ENCODE assay signal across 14 mouse cellular contexts in the genomic region with DNA sequence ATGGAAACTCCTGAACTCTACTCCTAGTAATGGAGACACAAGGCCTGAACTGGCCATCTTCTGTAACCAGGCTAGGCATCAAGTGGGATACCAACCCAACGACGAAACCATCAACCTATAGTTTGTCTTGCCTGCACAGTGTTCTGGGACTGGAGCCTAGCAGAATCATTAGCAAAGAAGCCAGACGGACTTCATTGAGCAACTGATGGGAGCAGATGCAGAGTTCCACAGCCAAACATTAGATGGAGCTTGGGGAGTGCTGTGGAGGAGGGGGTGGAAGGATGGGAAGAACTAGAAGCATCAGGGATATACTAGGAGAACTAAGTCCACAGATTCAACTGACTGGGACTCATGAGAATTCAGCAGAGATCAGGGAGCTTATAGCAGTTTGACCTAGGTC.
"Had no signal": no experiment of that assay in that cellular context is flagged by ENCODE, and none has a peak within 500 bp of the region (broad histone marks: within the 10 kb centered on the region; RNA-seq: fewer than 3 reads in every experiment).

No protein-coding gene starts in this region.

- DNase-seq: kidney, adult 8-10 months; kidney, postnatal 36 days; lung, adult 2 months; lung, postnatal 36 days; thymus, postnatal 4 days had no signal

- H3K9ac ChIP-seq: liver, embryonic 15.5 days; midbrain, embryonic 13.5 days had no signal

- H3K27ac ChIP-seq: kidney, postnatal 0 days; limb, embryonic 10.5 days; liver, embryonic 15.5 days; midbrain, embryonic 13.5 days; stomach, postnatal 0 days had no signal

- H3K9me3 ChIP-seq: limb, embryonic 10.5 days; liver, embryonic 15.5 days; midbrain, embryonic 13.5 days had no signal

- H3K4me2 ChIP-seq: liver, embryonic 11.5 days; liver, embryonic 15.5 days; midbrain, embryonic 13.5 days had no signal

- H3K36me3 ChIP-seq: limb, embryonic 10.5 days; liver, embryonic 15.5 days; midbrain, embryonic 13.5 days had no signal

- ATAC-seq: inflammation-experienced regulatory T-cells, adult 6 months; intestine, postnatal 0 days; lung, postnatal 0 days; midbrain, embryonic 13.5 days had no signal

- H3K4me1 ChIP-seq: limb, embryonic 10.5 days; liver, embryonic 15.5 days; midbrain, embryonic 13.5 days had no signal

- H3K27me3 ChIP-seq: liver, embryonic 15.5 days; midbrain, embryonic 13.5 days had no signal

- H3K4me3 ChIP-seq: limb, embryonic 10.5 days; liver, embryonic 15.5 days; midbrain, embryonic 13.5 days had no signal
